Mouse (Mus musculus) kidney, embryonic 14.5 days (tissue): Measurements from ENCODE around the gene Lenep. TPM values are rescaled to one million over a fixed set of nuclear protein-coding genes. Genes with fewer than 3 reads are reported as not detected.

ENCODE experiments used
- ATAC-seq: fragments of 200-750 bp; cut with Nextera tagmentation; 2 replicates; pipeline ENCODE4 v1.8.0; 2017; ENCODE audit warnings: moderate number of reproducible peaks, mild to moderate bottlenecking, moderate TSS enrichment, moderate library complexity; ENCODE audit not compliant: low FRiP score, low TSS enrichment
- H3K27ac ChIP-seq: fragments of 300-500 bp; sonication (generic); 2 replicates; pipeline ENCODE4 v1.5.1; 2014; ENCODE audit warnings: low read depth, mild to moderate bottlenecking, low read length, moderate library complexity, mixed read lengths
- H3K27me3 ChIP-seq: fragments of 300-500 bp; sonication (generic); 2 replicates; pipeline ENCODE4 v1.6.1; 2014; ENCODE audit warnings: mild to moderate bottlenecking, low read length; ENCODE audit not compliant: control insufficient read depth, insufficient read depth
- H3K36me3 ChIP-seq: fragments of 300-500 bp; sonication (generic); 2 replicates; pipeline ENCODE4 v1.6.1; 2014; ENCODE audit warnings: low read length, mixed read lengths; ENCODE audit not compliant: control insufficient read depth, insufficient read depth
- H3K4me1 ChIP-seq: fragments of 300-500 bp; sonication (generic); 2 replicates; pipeline ENCODE4 v1.6.1; 2014; ENCODE audit warnings: low read length, mixed read lengths; ENCODE audit not compliant: control insufficient read depth, insufficient read depth
- H3K4me2 ChIP-seq: fragments of 300-500 bp; sonication (generic); replicated peaks from 2 replicates; pipeline ENCODE4 v1.6.1; 2014; ENCODE audit warnings: low read depth, mild to moderate bottlenecking, low read length
- H3K4me3 ChIP-seq: fragments of 300-500 bp; sonication (generic); 2 replicates; pipeline ENCODE4 v1.5.1; 2014; ENCODE audit warnings: mild to moderate bottlenecking, low read length
- H3K9ac ChIP-seq: fragments of 300-500 bp; sonication (generic); 2 replicates; pipeline ENCODE4 v1.6.1; 2014; ENCODE audit warnings: low read depth, mild to moderate bottlenecking, low read length, moderate library complexity
- H3K9me3 ChIP-seq: fragments of 300-500 bp; sonication (generic); 2 replicates; pipeline ENCODE4 v1.6.1; 2016; ENCODE audit warnings: low read length; ENCODE audit not compliant: control insufficient read depth
- WGBS: fragments of 180-500 bp; shearing (Covaris S2); extraction: QIAGEN DNeasy Blood & Tissue Kit; methylation state at CpG from one replicate; pipeline ENCODE4 v1.1.7; 2014; 5-methylcytosine and 5-hydroxymethylcytosine counted together
- polyA plus RNA-seq: library from polyadenylated mRNA; unstranded; fragments of >200 nt; fragmentation: Nextera tagmentation; extraction: Ambion mirVana; gene quantifications from 2 replicates; pipeline ENCODE4 v1.2.1, GENCODE M21; 2014

Gene Lenep
- polyA plus RNA-seq, 1 experiment from 2014 or later: not detected

DNA sequence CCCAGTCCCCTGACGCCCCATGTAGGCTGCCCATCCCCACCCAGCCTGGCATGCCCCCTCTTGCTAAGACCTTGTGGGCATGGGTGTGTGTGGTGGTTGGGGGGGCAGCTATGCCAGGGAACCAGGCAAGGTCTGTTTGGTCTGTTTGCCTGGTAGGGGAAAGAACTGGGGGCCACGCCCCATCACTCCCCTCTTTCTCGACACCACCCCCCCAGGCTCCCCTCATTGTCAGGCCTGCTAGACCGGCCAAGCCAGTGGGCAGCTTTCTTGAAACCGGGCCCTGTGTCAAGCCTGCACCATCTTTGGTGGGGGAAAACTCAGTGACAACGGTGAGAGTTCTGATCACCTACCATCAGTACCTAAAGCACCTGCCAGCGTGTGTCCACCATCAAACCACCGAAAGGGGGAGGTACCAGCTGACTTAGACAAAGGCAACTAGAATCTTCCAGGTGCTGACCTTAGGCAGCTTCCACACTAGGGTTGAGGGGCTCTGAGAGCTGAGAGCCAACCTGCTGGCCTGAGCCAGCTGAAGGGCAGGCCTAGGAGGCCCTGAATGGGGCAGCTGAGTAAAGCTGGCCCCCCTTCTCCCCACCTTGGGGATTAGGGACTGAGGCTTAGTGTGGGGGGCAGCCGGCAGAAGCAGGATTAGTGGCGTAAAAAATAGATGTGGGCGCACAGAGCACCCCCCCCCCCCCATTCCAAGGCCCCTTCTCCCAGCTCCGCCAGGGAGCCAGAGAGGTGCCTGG is 18.1 kb downstream of the Lenep start:
- Histone ChIP-seq H3K27me3 (no peaks in the 10 kb centered on the region), H3K4me3 (no peak overlapping the region), H3K27ac (no peak overlapping the region), H3K4me2 (no peak overlapping the region), H3K9ac (no peak overlapping the region), H3K4me1 (peaks cover 22% of the 10 kb centered on the region), H3K9me3 (no peaks in the 10 kb centered on the region), H3K36me3 (no peaks in the 10 kb centered on the region; the same call in 1 of the 2 replicates)
- no peak for ATAC-seq
- WGBS: 73% methylated on average over 12 of the region's 12 CpGs

DNA sequence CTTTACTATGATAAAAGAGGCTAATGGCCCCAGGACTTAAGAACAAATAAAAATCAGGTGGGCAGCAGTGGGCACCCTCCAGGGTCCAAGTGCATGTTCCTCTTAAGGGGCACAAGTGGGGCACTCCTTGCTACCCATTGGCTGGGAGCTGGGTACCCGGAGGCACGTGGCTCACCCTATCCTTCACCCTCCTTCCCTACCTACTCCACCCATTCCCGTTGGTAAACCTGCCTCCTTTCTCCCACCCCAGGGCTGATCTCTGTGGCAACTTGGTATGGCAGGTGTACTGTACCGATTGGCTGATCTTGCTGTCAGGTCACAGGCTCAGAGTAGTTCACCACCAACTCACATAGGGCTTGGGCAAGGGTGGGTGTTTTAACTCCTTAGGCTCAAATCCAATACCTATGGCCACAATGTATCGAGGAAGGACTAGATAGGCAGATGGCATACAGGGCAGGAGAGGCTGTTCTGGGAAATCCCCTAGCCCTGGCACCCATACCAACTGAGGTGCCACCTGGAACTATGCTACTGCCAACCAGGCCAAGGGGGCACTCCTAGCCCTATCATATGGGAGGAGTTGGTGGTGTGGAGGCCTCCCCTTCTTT is 18.8 kb downstream of the Lenep start:
- H3K27ac ChIP-seq: no peak overlapping the region
- peaks cover 26% of the 10 kb centered on the region for H3K4me1 ChIP-seq
- no peaks in the 10 kb centered on the region for H3K9me3 ChIP-seq
- H3K36me3 ChIP-seq: no peaks in the 10 kb centered on the region; the same call in 1 of the 2 replicates
- no peak for ATAC-seq
- no peaks in the 10 kb centered on the region for H3K27me3 ChIP-seq
- H3K4me3 ChIP-seq: no peak overlapping the region
- no peak overlapping the region for H3K4me2 ChIP-seq
- no peak overlapping the region for H3K9ac ChIP-seq
- WGBS: 85% methylated on average over 5 of the region's 5 CpGs

DNA sequence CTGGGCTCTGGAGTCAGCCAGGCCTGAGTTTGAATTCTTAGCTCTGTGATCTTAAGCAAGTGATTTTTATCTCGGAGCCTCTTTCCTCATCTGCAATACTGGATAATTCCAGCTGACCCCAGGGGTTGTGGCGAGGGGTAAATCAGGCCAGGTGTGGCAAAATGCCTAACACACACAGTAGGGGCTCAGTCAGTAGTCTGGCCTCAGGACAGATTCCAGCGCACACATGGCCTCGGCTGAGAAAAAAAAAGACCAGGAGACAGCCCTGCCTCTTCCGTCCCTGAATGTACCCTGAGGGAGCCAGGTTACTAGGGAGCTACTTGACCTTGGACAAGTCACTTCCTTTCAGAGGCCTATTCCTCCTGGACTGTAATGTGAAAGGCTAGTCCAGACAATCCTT is 19.6 kb downstream of the Lenep start:
- Histone ChIP-seq H3K36me3 (no peaks in the 10 kb centered on the region; the same call in 1 of the 2 replicates), H3K27ac (no peak overlapping the region), H3K4me1 (peaks cover 31% of the 10 kb centered on the region), H3K27me3 (no peaks in the 10 kb centered on the region), H3K4me3 (no peak overlapping the region), H3K9ac (no peak overlapping the region), H3K4me2 (no peak overlapping the region), H3K9me3 (no peaks in the 10 kb centered on the region)
- ATAC-seq: no peak
- WGBS: 75% methylated on average over 5 of the region's 5 CpGs

DNA sequence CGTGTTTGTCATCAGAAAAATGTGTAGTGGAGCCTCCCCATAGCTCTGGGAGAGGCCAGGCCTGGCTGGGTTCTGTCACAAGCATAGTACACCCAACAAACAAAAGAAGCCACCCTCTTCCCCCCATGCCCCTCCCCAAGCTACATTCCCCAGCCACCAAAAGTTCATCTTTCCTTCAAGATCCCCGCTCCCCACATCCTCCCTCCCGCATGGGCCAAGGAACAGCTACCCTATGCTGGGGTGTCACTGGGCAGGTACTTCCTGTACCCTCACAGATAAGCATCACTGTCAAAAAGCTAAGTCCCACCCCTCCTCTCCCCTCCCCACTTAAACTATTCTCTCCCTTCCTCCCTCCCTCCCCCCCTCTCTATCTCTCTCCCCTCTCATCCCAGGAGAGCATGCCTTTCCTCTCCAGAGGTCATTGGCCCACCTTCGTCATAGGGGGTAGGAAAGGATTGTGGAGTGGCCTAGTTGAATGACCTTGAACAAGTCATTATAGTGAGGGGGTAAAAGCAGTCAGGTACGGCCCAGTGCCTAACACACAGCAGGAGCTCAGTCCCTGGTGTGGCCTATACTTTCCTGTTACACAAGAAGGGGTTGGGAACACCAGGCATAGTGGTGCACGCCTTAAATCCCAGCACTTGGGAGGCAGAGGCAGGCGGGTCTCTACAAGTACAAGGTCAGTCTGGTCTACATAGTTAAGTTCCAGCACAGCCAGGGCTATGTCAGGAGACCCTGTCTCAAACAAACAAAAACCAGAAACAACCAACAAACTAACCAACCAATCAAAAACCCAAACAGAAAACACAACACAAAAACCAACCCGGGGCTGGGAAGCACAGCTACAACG is 20.3 kb downstream of the Lenep start:
- WGBS: 89% methylated on average over 9 of the region's 9 CpGs
- ATAC-seq: no peak
- Histone ChIP-seq H3K27ac (no peak overlapping the region), H3K27me3 (no peaks in the 10 kb centered on the region), H3K4me2 (no peak overlapping the region), H3K9me3 (no peaks in the 10 kb centered on the region), H3K9ac (no peak overlapping the region), H3K4me1 (peaks cover 30% of the 10 kb centered on the region), H3K4me3 (no peak overlapping the region), H3K36me3 (no peaks in the 10 kb centered on the region; the same call in 1 of the 2 replicates)

DNA sequence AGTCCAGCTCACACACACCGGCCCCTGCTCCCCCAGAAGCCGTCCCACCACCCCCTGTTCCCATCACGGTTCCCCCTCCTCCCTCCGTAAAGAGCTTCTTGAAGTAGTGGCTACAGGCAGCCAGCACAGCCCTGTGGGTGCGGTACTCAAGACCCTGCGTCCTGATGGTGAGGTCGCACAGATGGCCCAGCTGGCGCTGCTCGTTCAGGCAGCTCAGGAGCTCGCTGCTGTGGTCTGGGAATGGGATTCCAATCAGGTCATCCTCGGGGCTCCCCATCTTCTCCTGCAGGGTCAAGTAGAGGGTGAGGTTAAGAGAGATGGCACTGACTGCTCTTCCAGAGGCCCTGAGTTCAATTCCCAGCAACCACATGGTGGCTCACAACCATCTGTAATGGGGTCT is 21.4 kb downstream of the Lenep start:
- WGBS: 87% methylated on average over 11 of the region's 11 CpGs
- no peaks in the 10 kb centered on the region for H3K9me3 ChIP-seq
- no peaks in the 10 kb centered on the region; the same call in 1 of the 2 replicates for H3K36me3 ChIP-seq
- H3K27me3 ChIP-seq: no peaks in the 10 kb centered on the region
- no peak overlapping the region for H3K9ac ChIP-seq
- H3K4me2 ChIP-seq: no peak overlapping the region
- H3K4me3 ChIP-seq: no peak overlapping the region
- ATAC-seq: no peak
- H3K4me1 ChIP-seq: peaks cover 23% of the 10 kb centered on the region
- H3K27ac ChIP-seq: no peak overlapping the region

- H3K4me1 ChIP-seq: peaks cover 22% of the 10 kb centered on the region
- H3K9ac ChIP-seq: no peak overlapping the region
- H3K27ac ChIP-seq: no peak overlapping the region
- 96% methylated on average over 18 of the region's 18 CpGs for WGBS
- H3K4me2 ChIP-seq: no peak overlapping the region
- no peaks in the 10 kb centered on the region; the same call in 1 of the 2 replicates for H3K36me3 ChIP-seq
- no peaks in the 10 kb centered on the region for H3K9me3 ChIP-seq
- no peaks in the 10 kb centered on the region for H3K27me3 ChIP-seq
- ATAC-seq: no peak
- no peak overlapping the region for H3K4me3 ChIP-seq
These were observed 21.9 kb downstream of the Lenep start for GRCm38 (mm10) chr3:89380711-89381110.

DNA sequence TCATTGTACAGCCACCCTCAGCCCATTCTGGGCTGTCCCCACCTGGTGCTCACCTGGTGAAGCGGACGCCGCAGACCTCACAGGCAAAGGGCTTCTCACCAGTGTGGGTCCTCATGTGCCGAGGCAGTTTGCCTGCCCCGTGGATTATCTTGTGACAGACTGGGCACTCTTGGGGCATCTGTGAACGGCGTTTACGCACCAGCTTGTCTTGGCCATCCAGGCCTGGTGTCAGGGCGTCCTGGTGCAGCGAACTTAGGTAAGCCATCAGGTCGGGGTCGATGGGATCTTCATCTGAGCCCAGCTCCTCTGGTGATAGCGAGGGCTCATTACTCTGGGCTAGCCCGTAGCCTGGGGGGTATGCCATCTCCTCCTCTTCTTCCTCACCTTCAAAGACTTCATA is 22.3 kb downstream of the Lenep start:
- no peak overlapping the region for H3K4me3 ChIP-seq
- no peak overlapping the region for H3K27ac ChIP-seq
- WGBS: 96% methylated on average over 14 of the region's 14 CpGs
- ATAC-seq: no peak
- H3K9me3 ChIP-seq: no peaks in the 10 kb centered on the region
- no peak overlapping the region for H3K4me2 ChIP-seq
- H3K9ac ChIP-seq: no peak overlapping the region
- peaks cover 18% of the 10 kb centered on the region for H3K4me1 ChIP-seq
- H3K27me3 ChIP-seq: no peaks in the 10 kb centered on the region
- H3K36me3 ChIP-seq: no peaks in the 10 kb centered on the region; the same call in 1 of the 2 replicates

DNA sequence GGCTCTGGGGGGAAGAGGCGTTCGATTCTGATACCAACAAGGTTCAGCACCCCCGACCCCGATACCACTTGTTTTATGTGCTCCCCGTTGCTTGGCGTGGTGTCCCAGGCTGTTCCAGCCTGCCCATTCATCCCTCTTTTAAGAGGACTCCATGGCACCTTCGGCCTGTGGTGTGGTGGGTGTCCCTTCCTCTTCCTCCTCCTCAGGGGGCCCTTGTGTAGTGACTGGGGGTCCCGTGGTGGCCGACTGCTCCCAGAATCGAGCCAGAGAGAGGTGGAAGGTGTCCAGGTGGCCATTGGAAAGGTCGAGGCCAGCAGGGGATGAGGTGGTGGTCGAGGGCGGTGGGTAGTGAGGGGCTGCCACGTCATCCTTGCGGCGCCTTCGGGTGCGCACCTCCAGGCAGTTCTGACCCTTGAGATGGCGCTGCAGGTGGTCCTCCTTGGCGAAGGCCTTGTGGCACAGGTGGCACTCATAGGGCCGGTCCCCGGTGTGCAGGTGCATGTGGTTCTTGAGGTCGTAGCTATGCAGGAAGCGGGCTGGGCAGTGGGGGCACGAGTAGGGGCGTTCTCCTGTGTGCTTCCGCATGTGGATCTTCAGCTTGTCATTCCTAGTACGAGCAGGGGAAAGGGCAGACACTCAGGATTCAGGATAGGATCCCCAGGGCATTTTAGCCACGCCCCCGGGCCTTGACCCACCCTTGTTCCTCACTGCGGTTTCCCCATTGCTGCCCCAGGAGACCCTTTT is 23.0 kb downstream of the Lenep start:
- Histone ChIP-seq H3K4me2 (no peak overlapping the region), H3K4me3 (no peak overlapping the region)

More for the DNA sequence above, 23.0 kb downstream of the Lenep start:
- H3K36me3 ChIP-seq: no peaks in the 10 kb centered on the region; the same call in 1 of the 2 replicates
- peaks cover 11% of the 10 kb centered on the region; the same call in 1 of the 2 replicates for H3K4me1 ChIP-seq
- H3K9me3 ChIP-seq: no peaks in the 10 kb centered on the region
- no peak overlapping the region for H3K27ac ChIP-seq
- ATAC-seq: no peak
- WGBS: 90% methylated on average over 31 of the region's 31 CpGs
- H3K27me3 ChIP-seq: no peaks in the 10 kb centered on the region
- no peak overlapping the region for H3K9ac ChIP-seq
